Mouse (Mus musculus) CH12.LX (cell line): ENCODE data around the gene Klhl33. TPM values are rescaled to one million over a fixed set of nuclear protein-coding genes. Genes with fewer than 3 reads are reported as not detected.

Experiments
- DNase-seq: peaks from one replicate; pipeline ENCODE4 v3.0.0-alpha.2; 2013; ENCODE audit errors: extremely low read depth
- H3K27ac ChIP-seq: 2 replicates; pipeline ENCODE4 v1.5.1; 2012; ENCODE audit warnings: low read depth, mild to moderate bottlenecking, control low read depth, moderate library complexity; ENCODE audit not compliant: insufficient read depth
- H3K27me3 ChIP-seq: replicated peaks from 2 replicates; pipeline ENCODE3; 2012; ENCODE audit warnings: inconsistent platforms
- H3K36me3 ChIP-seq, 2 experiments: replicated peaks in 1 of 2; 2 replicates each; pipeline versions ENCODE3 to v1.6.1; 2012; ENCODE audit warnings: inconsistent platforms in 1 of 2, low read length in 1 of 2, mild to moderate bottlenecking in 1 of 2, mixed read lengths in 1 of 2, moderate library complexity in 1 of 2; ENCODE audit not compliant: control insufficient read depth in 1 of 2, insufficient read depth in 1 of 2
- H3K4me1 ChIP-seq, 2 experiments: 2 replicates each; pipeline ENCODE4 v1.6.1; 2012; ENCODE audit warnings: inconsistent platforms in 1 of 2, moderate library complexity in 1 of 2; ENCODE audit not compliant: insufficient read depth in 2 of 2, control insufficient read depth in 1 of 2
- H3K4me2 ChIP-seq: 2 replicates; pipeline ENCODE4 v1.6.1; 2012; ENCODE audit warnings: low read depth, mild to moderate bottlenecking, control low read depth; ENCODE audit not compliant: poor library complexity, insufficient read depth, severe bottlenecking
- H3K4me3 ChIP-seq, 3 experiments: fragments of 150-350 bp in 1 of 3; sonication (generic) in 1 of 3; replicated peaks in 1 of 3; 2 replicates each; pipeline versions ENCODE3 to v1.5.1; 2011 to 2012; ENCODE audit warnings: low read depth in 2 of 3, low read length in 2 of 3, mild to moderate bottlenecking in 2 of 3, moderate library complexity in 2 of 3, control low read depth in 1 of 3, improper control_type of control experiment in 1 of 3, inconsistent platforms in 1 of 3, mixed read lengths in 1 of 3; ENCODE audit not compliant: poor library complexity in 1 of 3
- H3K79me2 ChIP-seq: replicated peaks from 2 replicates; pipeline ENCODE4 v1.6.1; 2012; ENCODE audit warnings: mild to moderate bottlenecking, moderate library complexity; ENCODE audit not compliant: control insufficient read depth, poor library complexity, insufficient read depth, severe bottlenecking; ENCODE audit errors: extremely low read depth
- H3K9ac ChIP-seq: 2 replicates; pipeline ENCODE4 v1.6.1; 2012; ENCODE audit warnings: low read depth, mild to moderate bottlenecking, control low read depth, moderate library complexity; ENCODE audit not compliant: insufficient read depth
- H3K9me3 ChIP-seq: replicated peaks from 2 replicates; pipeline ENCODE3; 2012; ENCODE audit warnings: low read length, inconsistent platforms, mixed read lengths
- BHLHE40 ChIP-seq: IDR thresholded peaks from 2 replicates; pipeline ENCODE4 v1.6.1; 2011; ENCODE audit warnings: mild to moderate bottlenecking, low read depth, low read length, improper control_type of control experiment
- CHD1 ChIP-seq: IDR thresholded peaks from 2 replicates; pipeline ENCODE4 v1.6.1; 2012; ENCODE audit warnings: low read depth, low read length, improper control_type of control experiment, inconsistent platforms
- ELF1 ChIP-seq: IDR thresholded peaks from 2 replicates; pipeline ENCODE4 v1.6.1; 2014; ENCODE audit warnings: low read depth, mild to moderate bottlenecking, inconsistent platforms, low read length, improper control_type of control experiment
- ETS1 ChIP-seq: conservative IDR thresholded peaks from 2 replicates; pipeline ENCODE4 v1.6.1; 2012; ENCODE audit warnings: low read depth, mild to moderate bottlenecking, inconsistent platforms, low read length, improper control_type of control experiment, moderate library complexity
- GABPA ChIP-seq: IDR thresholded peaks from 2 replicates; pipeline ENCODE4 v1.6.1; 2012; ENCODE audit warnings: low read depth, low read length, improper control_type of control experiment, inconsistent platforms; ENCODE audit not compliant: insufficient replicate concordance
- HCFC1 ChIP-seq: IDR thresholded peaks from 2 replicates; pipeline ENCODE4 v1.6.1; 2012; ENCODE audit warnings: low read depth, mild to moderate bottlenecking, inconsistent platforms, low read length, improper control_type of control experiment
- IRF4 ChIP-seq: IDR thresholded peaks from 2 replicates; pipeline ENCODE4 v1.6.1; 2014; ENCODE audit warnings: low read depth, mild to moderate bottlenecking, inconsistent platforms, low read length, improper control_type of control experiment
- JUN ChIP-seq: IDR thresholded peaks from 2 replicates; pipeline ENCODE4 v1.6.1; 2011; ENCODE audit warnings: low read depth, mild to moderate bottlenecking, low read length, improper control_type of control experiment, moderate library complexity; ENCODE audit not compliant: insufficient read depth
- JUND ChIP-seq: conservative IDR thresholded peaks from 2 replicates; pipeline ENCODE4 v1.6.1; 2011; ENCODE audit warnings: low read depth, low read length, improper control_type of control experiment
- KAT2A ChIP-seq: IDR thresholded peaks from 2 replicates; pipeline ENCODE4 v1.6.1; 2012; ENCODE audit warnings: low read length, improper control_type of control experiment, inconsistent platforms; ENCODE audit not compliant: insufficient replicate concordance
- MAFK ChIP-seq: IDR thresholded peaks from 2 replicates; pipeline ENCODE4 v1.6.1; 2011; ENCODE audit warnings: low read length, improper control_type of control experiment; ENCODE audit not compliant: insufficient replicate concordance
- MAX ChIP-seq: IDR thresholded peaks from 2 replicates; pipeline ENCODE4 v1.6.1; 2011; ENCODE audit warnings: low read length, improper control_type of control experiment
- MAZ ChIP-seq: IDR thresholded peaks from 2 replicates; pipeline ENCODE4 v1.6.1; 2012; ENCODE audit warnings: low read depth, mild to moderate bottlenecking, inconsistent platforms, low read length, improper control_type of control experiment, moderate library complexity
- MXI1 ChIP-seq: IDR thresholded peaks from 2 replicates; pipeline ENCODE4 v1.6.1; 2011; ENCODE audit warnings: mild to moderate bottlenecking, low read depth, low read length, improper control_type of control experiment
- NELFE ChIP-seq: IDR thresholded peaks from 2 replicates; pipeline ENCODE4 v1.6.1; 2011; ENCODE audit warnings: low read depth, low read length, improper control_type of control experiment
- NRF1 ChIP-seq: IDR thresholded peaks from 2 replicates; pipeline ENCODE4 v1.6.1; 2014; ENCODE audit warnings: low read depth, mild to moderate bottlenecking, inconsistent platforms, low read length, improper control_type of control experiment, moderate library complexity
- PAX5 ChIP-seq: IDR thresholded peaks from 2 replicates; pipeline ENCODE4 v1.6.1; 2012; ENCODE audit warnings: low read length, inconsistent platforms, mixed read lengths
- POLR2A ChIP-seq: IDR thresholded peaks from 2 replicates; pipeline ENCODE4 v1.6.1; 2011; ENCODE audit warnings: low read depth, mild to moderate bottlenecking, improper control_type of control experiment, low read length
- POLR2AphosphoS2 ChIP-seq: IDR thresholded peaks from 2 replicates; pipeline ENCODE4 v1.6.1; 2011; ENCODE audit warnings: low read depth, low read length, improper control_type of control experiment
- RCOR1 ChIP-seq: conservative IDR thresholded peaks from 2 replicates; pipeline ENCODE4 v1.6.1; 2012; ENCODE audit warnings: low read depth, mild to moderate bottlenecking, inconsistent platforms, low read length, improper control_type of control experiment
- TBP ChIP-seq: conservative IDR thresholded peaks from 2 replicates; pipeline ENCODE4 v1.6.1; 2011; ENCODE audit warnings: low read depth, low read length, improper control_type of control experiment
- TCF12 ChIP-seq: IDR thresholded peaks from 2 replicates; pipeline ENCODE4 v1.6.1; 2014; ENCODE audit warnings: low read depth, mild to moderate bottlenecking, inconsistent platforms, low read length, improper control_type of control experiment
- UBTF ChIP-seq: IDR thresholded peaks from 2 replicates; pipeline ENCODE4 v1.6.1; 2012; ENCODE audit warnings: low read depth, mild to moderate bottlenecking, inconsistent platforms, low read length, improper control_type of control experiment, moderate library complexity
- ZKSCAN1 ChIP-seq: IDR thresholded peaks from 2 replicates; pipeline ENCODE4 v1.6.1; 2012; ENCODE audit warnings: low read depth, inconsistent platforms, low read length, improper control_type of control experiment, borderline replicate concordance
- ZMIZ1 ChIP-seq: IDR thresholded peaks from 2 replicates; pipeline ENCODE4 v1.6.1; 2012; ENCODE audit warnings: low read depth, mild to moderate bottlenecking, inconsistent platforms, low read length, improper control_type of control experiment
- dilution Hi-C: fragments of 300-500 bp; cut with MboI; formaldehyde crosslinking; loops from 2 replicates; pipeline ENCODE4 v1.14.3; 2020; ENCODE audit warnings: low sequenced_read_pairs; ENCODE audit not compliant: extremely low pct_unique_long_range_greater_than_20kb, extremely low pct_ligation_motif_present
- in situ Hi-C: fragments of 300-500 bp; cut with MboI; formaldehyde crosslinking; loops from 3 replicates; pipeline ENCODE4 v1.14.3; 2019; ENCODE audit warnings: low sequenced_read_pairs, low pct_ligation_motif_present, low pct_unique_long_range_greater_than_20kb, mixed read lengths
- polyA plus RNA-seq: library from polyadenylated mRNA; unstranded; fragments of >175 nt; gene quantifications from 2 replicates; pipeline ENCODE4 v1.2.1, GENCODE M21; 2012; ENCODE audit warnings: low read depth; ENCODE audit not compliant: insufficient read length
- total RNA-seq, 2 experiments: library from RNA; depleted of rRNA; stranded (reverse); fragments of 300-350 nt in 1 of 2; fragments of >200 nt in 1 of 2; gene quantifications; 2 replicates each; pipeline ENCODE4 v1.2.3; 2012 to 2014

The Klhl33 gene
- total and polyA plus RNA-seq, 3 experiments: not detected

GRCm38 (mm10) chr14:50870805-50871143 lies 26.5 kb downstream of the Klhl33 start:
- TF ChIP-seq MXI1: 0 out of 2 replicates have a peak, but pooled peaks have one; percentile 10
- TF ChIP-seq KAT2A: no peak
- TF ChIP-seq, all 38 proteins: peak for 1
- Histone ChIP-seq H3K4me2 (peak overlapping the region; percentile 77), H3K4me3 (peak overlapping the region; percentile 74 to 97 (median 80)), H3K27ac (peak overlapping the region; percentile 65), H3K4me1 (peaks cover 0 to 19% of the 10 kb centered on the region in 2 experiments; a peak in 2 of 4 replicates), H3K9ac (peak overlapping the region; percentile 92), H3K9me3 (no peaks in the 10 kb centered on the region), H3K27me3 (no peaks in the 10 kb centered on the region), H3K79me2 (no peaks in the 10 kb centered on the region; the same call in 1 of the 2 replicates), H3K36me3 (peaks cover 7 to 26% of the 10 kb centered on the region in 2 experiments)
- in situ Hi-C loops: no loop called here
- no peak for DNase-seq
- dilution Hi-C loops: no loop called here

DNA sequence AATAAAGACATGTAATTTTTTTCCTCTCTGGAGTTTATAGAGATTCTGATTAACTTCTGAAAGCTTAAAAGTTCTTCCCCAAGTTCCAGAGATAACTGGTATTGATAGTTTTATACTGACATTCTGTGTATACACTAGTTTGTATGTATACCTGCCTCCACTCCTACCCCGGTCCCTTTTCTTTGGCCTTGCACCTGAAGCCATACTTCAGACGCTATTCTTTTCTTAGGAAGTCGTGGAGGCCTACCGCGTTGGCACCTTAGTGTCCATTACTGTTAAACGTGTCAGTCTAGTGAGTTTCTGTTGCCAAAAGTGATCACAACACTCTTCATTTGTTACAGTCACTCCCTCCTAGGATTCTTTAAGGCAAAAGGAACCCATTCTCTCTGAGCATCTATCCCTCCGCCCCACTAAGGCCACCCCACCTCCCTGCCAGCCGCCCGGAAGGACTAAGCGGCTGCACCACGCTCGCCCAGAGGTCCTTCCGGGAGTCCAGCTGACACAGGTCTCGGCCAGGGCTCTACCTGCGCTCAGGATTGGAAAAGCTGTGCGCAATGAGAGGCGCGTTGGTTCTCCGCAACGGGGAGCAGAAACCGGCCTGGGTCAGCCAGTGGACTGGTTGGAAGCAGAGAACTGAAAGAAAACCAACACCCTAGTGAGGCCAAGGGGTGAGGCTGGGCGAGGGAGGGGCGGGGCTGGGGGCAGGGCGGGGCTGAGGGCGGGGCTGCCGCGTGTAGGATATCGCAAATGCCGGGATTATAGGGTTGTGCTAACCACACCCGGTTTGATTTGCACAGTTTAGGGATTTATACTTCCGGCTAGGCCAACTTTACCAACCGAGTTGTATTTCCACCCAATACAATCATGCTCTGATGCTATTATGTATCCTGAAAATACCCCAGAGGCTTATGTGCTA lies 27.2 kb downstream of the Klhl33 start, which contains the start of gene Tep1:
Tep1 (minus strand) TSS at position 672 of the 916 bp plus-strand sequence.
- dilution Hi-C loops: no loop called here
- H3K27me3 ChIP-seq: no peaks in the 10 kb centered on the region

GRCm38 (mm10) chr14:50868656-50869055 lies 28.7 kb downstream of the Klhl33 start:
- H3K4me3 ChIP-seq: no peak overlapping the region
- dilution Hi-C loops: no loop called here
- TF ChIP-seq HCFC1 (no peak), RCOR1 (no peak), POLR2AphosphoS2 (no peak), ZKSCAN1 (no peak), PAX5 (no peak), ZMIZ1 (no peak), KAT2A (no peak), MAZ (no peak), UBTF (no peak), MXI1 (no peak), TBP (no peak), ETS1 (no peak), JUN (no peak), BHLHE40 (no peak), TCF12 (no peak)

More for the DNA sequence above, 27.2 kb downstream of the Klhl33 start, which contains the start of gene Tep1:
- TF ChIP-seq JUND: no peak
- TF ChIP-seq POLR2AphosphoS2: no peak
- peak; percentile 82 for TF ChIP-seq HCFC1
- peak; percentile 70 for TF ChIP-seq NELFE
- peak; percentile 75 for TF ChIP-seq POLR2A
- peak; percentile 78 for TF ChIP-seq TCF12
- peak; percentile 55; the same call in 1 of the 2 replicates for TF ChIP-seq MAZ
- TF ChIP-seq CHD1: no peak
- no peak for TF ChIP-seq MAFK
- TF ChIP-seq MXI1: peak; percentile 67; the same call in 1 of the 2 replicates
- TF ChIP-seq IRF4: peak; percentile 29; the same call in 1 of the 2 replicates
- TF ChIP-seq GABPA: no peak
- TF ChIP-seq MAX: 0 out of 2 replicates have a peak, but pooled peaks have one; percentile 37
- TF ChIP-seq RCOR1: no peak
- no peak for TF ChIP-seq NRF1
- TF ChIP-seq ELF1: peak; percentile 76
- TF ChIP-seq BHLHE40: no peak
- peak within 1 kb of the TSS; percentile 74 to 97 (median 80) for H3K4me3 ChIP-seq
- H3K36me3 ChIP-seq: peaks cover 9 to 31% of the 10 kb centered on the region in 2 experiments
- peak within 1 kb of the TSS; percentile 77 for H3K4me2 ChIP-seq
- H3K9me3 ChIP-seq: no peaks in the 10 kb centered on the region
- peak within 1 kb of the TSS; percentile 92 for H3K9ac ChIP-seq
- DNase-seq: peak; percentile 85
- no peaks in the 10 kb centered on the region; the same call in 1 of the 2 replicates for H3K79me2 ChIP-seq
- H3K4me1 ChIP-seq: peaks cover 0 to 25% of the 10 kb centered on the region in 2 experiments; a peak in 2 of 4 replicates
- in situ Hi-C loops: no loop called here
- peak within 1 kb of the TSS; percentile 89 for H3K27ac ChIP-seq

More at GRCm38 (mm10) chr14:50868656-50869055, 28.7 kb downstream of the Klhl33 start:
- in situ Hi-C loops: no loop called here
- Histone ChIP-seq H3K36me3 (peaks cover 10 to 34% of the 10 kb centered on the region in 2 experiments), H3K4me2 (no peak overlapping the region), H3K4me1 (peaks cover 0 to 29% of the 10 kb centered on the region in 2 experiments; a peak in 2 of 4 replicates), H3K9ac (no peak overlapping the region), H3K79me2 (no peaks in the 10 kb centered on the region; the same call in 1 of the 2 replicates), H3K9me3 (no peaks in the 10 kb centered on the region), H3K27ac (no peak overlapping the region), H3K27me3 (no peaks in the 10 kb centered on the region)
- no peak for DNase-seq
